Mouse (Mus musculus): Measurements from ENCODE around the gene 4933405L10Rik. TPM values are rescaled to one million over a fixed set of nuclear protein-coding genes. Genes with fewer than 3 reads are reported as not detected.

Gene 4933405L10Rik
- polyA plus RNA-seq, 1 experiment from 2014 or later, result not detected

DNA sequence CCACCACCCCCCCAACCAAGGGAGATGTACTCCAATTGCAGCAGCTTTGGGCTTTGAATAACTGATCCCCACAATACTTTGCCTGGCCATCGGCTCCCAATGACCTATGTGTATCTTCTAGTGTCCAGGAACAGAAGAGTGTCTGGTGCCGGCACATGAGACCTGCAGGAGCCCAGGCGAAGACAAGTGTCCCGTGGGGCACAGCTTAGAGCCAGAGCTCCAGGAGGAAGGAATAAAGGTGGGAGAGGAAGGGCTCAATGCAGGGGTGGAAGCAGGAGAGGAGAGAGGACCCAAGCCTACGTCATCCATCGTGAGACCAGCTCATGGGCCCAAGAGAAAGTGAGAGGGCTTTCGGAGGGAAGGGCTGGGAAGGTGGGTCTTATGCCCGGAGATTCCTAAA lies 1.2 kb downstream of the 4933405L10Rik start:
- TF ChIP-seq CTCF (IDR thresholded peaks at IDR 0.05; ENCODE audit: low read depth), result no peak
- no peak overlapping the region for H3K9ac ChIP-seq
- peaks cover 4% of the 10 kb centered on the region; the same call in 1 of the 2 replicates for H3K4me1 ChIP-seq (ENCODE audit: insufficient read depth)
- H3K9me3 ChIP-seq (ENCODE audit: low read depth, low read length), result no peaks in the 10 kb centered on the region
- WGBS, result 89% methylated on average over 8 of the region's 8 CpGs
- DNase-seq (no peak), ATAC-seq (ENCODE audit: insufficient read depth) (peak; percentile 0; the same call in 1 of the 2 replicates)
- H3K4me3 ChIP-seq (ENCODE audit: low read depth, low read length), result no peak overlapping the region
- no peaks in the 10 kb centered on the region for H3K27me3 ChIP-seq (ENCODE audit: insufficient read depth, low read length)
- H3K4me2 ChIP-seq, result no peak overlapping the region
- no peak overlapping the region for H3K27ac ChIP-seq (ENCODE audit: low read depth)
- peaks cover 9% of the 10 kb centered on the region for H3K36me3 ChIP-seq (ENCODE audit: insufficient read depth)

DNA sequence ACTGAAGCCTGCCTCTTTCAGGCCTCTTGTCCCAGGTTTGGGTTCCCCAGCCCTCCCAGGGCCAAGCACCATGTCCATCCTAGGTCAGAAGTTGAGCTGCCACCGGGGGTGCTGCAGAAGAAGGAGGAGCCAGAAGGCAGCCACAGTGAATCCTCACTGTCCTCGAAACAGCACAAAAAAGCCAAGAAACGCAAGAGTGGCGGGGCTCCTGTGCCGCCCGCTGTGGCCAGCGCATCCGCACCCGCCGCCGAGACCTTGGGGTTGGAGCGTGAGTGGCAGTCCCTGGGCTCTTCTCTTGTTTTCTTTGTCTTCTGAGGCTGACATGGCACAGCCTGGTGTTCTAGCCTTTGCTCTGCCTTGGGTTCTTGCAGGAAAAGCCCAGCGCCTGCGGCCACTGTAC lies 1.9 kb downstream of the 4933405L10Rik start:
- WGBS, result 70% methylated on average over 14 of the region's 14 CpGs
- Histone ChIP-seq H3K36me3 (ENCODE audit: insufficient read depth) (peaks cover 2% of the 10 kb centered on the region; the same call in 1 of the 2 replicates), H3K9ac (no peak overlapping the region), H3K27ac (ENCODE audit: low read depth) (no peak overlapping the region), H3K4me3 (ENCODE audit: low read depth, low read length) (no peak overlapping the region), H3K4me2 (no peak overlapping the region), H3K9me3 (ENCODE audit: low read depth, low read length) (no peaks in the 10 kb centered on the region), H3K4me1 (ENCODE audit: insufficient read depth) (peaks cover 4% of the 10 kb centered on the region; the same call in 1 of the 2 replicates), H3K27me3 (ENCODE audit: insufficient read depth, low read length) (no peaks in the 10 kb centered on the region)
- TF ChIP-seq CTCF (IDR thresholded peaks at IDR 0.05; ENCODE audit: low read depth), result no peak
- ATAC-seq (ENCODE audit: insufficient read depth), result no peak
- DNase-seq, result no peak

DNA sequence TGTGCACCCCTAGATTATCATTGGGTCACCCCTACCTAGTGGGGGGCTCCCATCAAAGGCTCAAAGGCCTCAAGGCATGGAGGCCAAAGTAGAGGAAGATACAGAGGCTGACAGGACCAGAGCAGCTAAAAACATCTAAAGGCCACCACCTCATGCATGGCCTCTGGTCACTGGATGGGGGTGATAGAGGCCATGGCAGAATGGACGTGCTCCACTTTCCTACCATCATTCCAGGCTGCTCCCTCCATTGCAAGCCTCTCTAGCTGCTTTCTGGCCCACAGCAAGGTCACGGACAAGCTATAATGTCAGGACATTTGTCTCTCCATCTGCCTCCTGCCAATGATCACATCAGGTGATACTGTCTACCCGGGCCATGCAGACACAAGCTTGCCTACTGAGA lies 4.8 kb downstream of the 4933405L10Rik start:
- DNase-seq (no peak), ATAC-seq (ENCODE audit: insufficient read depth) (no peak)
- WGBS, result 76% methylated on average over 3 of the region's 3 CpGs
- H3K9me3 ChIP-seq (ENCODE audit: low read depth, low read length), result no peaks in the 10 kb centered on the region
- H3K4me3 ChIP-seq (ENCODE audit: low read depth, low read length), result no peak overlapping the region
- H3K27ac ChIP-seq (ENCODE audit: low read depth), result no peak overlapping the region
- no peak overlapping the region for H3K9ac ChIP-seq
- TF ChIP-seq CTCF (IDR thresholded peaks at IDR 0.05; ENCODE audit: low read depth), result no peak
- no peaks in the 10 kb centered on the region for H3K27me3 ChIP-seq (ENCODE audit: insufficient read depth, low read length)
- H3K4me2 ChIP-seq, result no peak overlapping the region
- H3K36me3 ChIP-seq (ENCODE audit: insufficient read depth), result peaks cover 11% of the 10 kb centered on the region
- peaks cover 1% of the 10 kb centered on the region; the same call in 1 of the 2 replicates for H3K4me1 ChIP-seq (ENCODE audit: insufficient read depth)

DNA sequence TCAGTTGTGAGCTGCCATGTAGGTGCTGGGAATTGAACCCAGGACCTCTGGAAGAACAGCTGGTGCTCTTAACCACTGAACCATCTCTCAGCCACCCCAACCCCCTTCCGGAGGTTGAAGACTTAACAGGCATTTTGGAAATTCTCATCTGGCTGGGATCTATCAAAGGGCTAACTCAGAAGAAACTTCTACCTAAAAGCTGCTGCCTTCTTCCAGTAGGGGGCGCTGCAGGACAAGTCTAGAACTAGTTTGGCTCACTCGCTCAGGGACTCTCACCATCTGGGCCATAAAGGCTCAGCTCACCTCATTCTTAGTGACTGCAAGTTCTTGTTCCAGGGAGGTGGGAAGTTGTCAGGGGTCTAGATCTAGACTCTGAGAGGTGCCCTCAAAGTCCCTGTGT lies 6.7 kb downstream of the 4933405L10Rik start:
- Histone ChIP-seq H3K9ac (no peak overlapping the region), H3K36me3 (ENCODE audit: insufficient read depth) (peaks cover 12% of the 10 kb centered on the region), H3K4me1 (ENCODE audit: insufficient read depth) (no peaks in the 10 kb centered on the region), H3K27me3 (ENCODE audit: insufficient read depth, low read length) (no peaks in the 10 kb centered on the region), H3K27ac (ENCODE audit: low read depth) (no peak overlapping the region), H3K9me3 (ENCODE audit: low read depth, low read length) (no peaks in the 10 kb centered on the region), H3K4me3 (ENCODE audit: low read depth, low read length) (no peak overlapping the region), H3K4me2 (no peak overlapping the region)
- peak; percentile 89 for TF ChIP-seq CTCF (IDR thresholded peaks at IDR 0.05; ENCODE audit: low read depth)
- peak; percentile 53 for ATAC-seq (ENCODE audit: insufficient read depth)
- DNase-seq, result peak; percentile 97
- 3% methylated on average over 3 of the region's 3 CpGs for WGBS

DNA sequence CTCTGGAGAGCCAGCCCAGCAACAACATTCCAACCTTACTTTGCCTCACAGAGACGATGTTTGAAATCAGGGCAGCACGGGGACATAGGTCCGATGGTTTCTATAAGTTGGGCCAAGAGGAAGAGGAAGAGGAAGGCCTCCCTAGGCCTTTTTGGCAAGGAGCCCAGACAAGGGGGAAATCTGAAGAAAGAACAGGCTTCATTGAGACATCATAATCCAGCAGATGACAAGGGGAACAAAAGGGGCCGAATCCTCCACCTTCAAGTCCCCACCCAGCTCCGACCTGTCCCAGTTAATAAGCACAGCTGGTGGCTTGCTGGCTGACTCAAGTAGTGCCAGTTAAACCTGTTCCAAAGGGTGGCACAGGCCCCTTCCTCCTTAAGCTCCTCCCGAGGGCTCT lies 7.6 kb downstream of the 4933405L10Rik start:
- no peak overlapping the region for H3K4me2 ChIP-seq
- TF ChIP-seq CTCF (IDR thresholded peaks at IDR 0.05; ENCODE audit: low read depth), result no peak
- H3K27ac ChIP-seq (ENCODE audit: low read depth), result peak overlapping the region; percentile 54; the same call in 1 of the 2 replicates
- H3K27me3 ChIP-seq (ENCODE audit: insufficient read depth, low read length), result no peaks in the 10 kb centered on the region
- 57% methylated on average over 6 of the region's 6 CpGs for WGBS
- DNase-seq (peak; percentile 71), ATAC-seq (ENCODE audit: insufficient read depth) (no peak)
- H3K9me3 ChIP-seq (ENCODE audit: low read depth, low read length), result no peaks in the 10 kb centered on the region
- no peak overlapping the region for H3K4me3 ChIP-seq (ENCODE audit: low read depth, low read length)
- H3K4me1 ChIP-seq (ENCODE audit: insufficient read depth), result no peaks in the 10 kb centered on the region
- peaks cover 12% of the 10 kb centered on the region for H3K36me3 ChIP-seq (ENCODE audit: insufficient read depth)
- no peak overlapping the region for H3K9ac ChIP-seq

DNA sequence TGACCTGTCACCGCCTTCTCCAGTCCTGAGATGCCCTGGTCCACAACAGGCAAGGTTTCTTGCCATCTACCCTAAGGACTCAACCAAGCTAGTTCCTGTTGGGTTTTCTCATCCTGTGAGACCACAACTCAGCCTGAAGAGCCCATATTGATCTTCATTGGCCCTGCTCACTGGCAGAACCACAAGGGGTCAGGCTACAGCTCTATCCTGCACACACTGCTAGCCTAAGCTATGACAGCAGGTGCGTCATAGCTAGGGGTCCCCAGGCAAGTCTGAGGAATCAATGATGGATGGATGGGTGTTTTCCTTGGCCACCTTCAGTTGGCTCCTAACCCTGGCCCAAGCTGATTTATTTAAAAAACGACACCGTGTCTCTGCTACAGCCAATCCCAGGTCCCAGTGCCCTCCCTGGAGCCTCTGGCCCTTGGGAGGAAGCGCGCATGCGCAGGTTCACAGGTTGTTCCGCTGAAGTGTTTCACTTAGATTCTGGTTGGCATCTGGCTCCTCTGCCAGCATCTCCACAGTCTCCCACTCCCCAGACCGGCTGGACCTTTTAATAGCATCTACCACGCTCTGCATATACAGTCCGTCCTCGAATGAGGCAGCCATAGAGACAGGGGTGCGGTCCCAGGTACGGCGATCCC lies 9.0 kb downstream of the 4933405L10Rik start:
- H3K9me3 ChIP-seq (ENCODE audit: low read depth, low read length), result no peaks in the 10 kb centered on the region
- no peak overlapping the region for H3K4me2 ChIP-seq
- no peak overlapping the region for H3K27ac ChIP-seq (ENCODE audit: low read depth)
- peaks cover 12% of the 10 kb centered on the region for H3K36me3 ChIP-seq (ENCODE audit: insufficient read depth)
- H3K4me3 ChIP-seq (ENCODE audit: low read depth, low read length), result no peak overlapping the region
- no peak for ATAC-seq (ENCODE audit: insufficient read depth)
- no peaks in the 10 kb centered on the region for H3K27me3 ChIP-seq (ENCODE audit: insufficient read depth, low read length)
- H3K9ac ChIP-seq, result no peak overlapping the region
- no peaks in the 10 kb centered on the region for H3K4me1 ChIP-seq (ENCODE audit: insufficient read depth)
- DNase-seq, result no peak
- TF ChIP-seq CTCF (IDR thresholded peaks at IDR 0.05; ENCODE audit: low read depth), result no peak
- 93% methylated on average over 15 of the region's 15 CpGs for WGBS

DNA sequence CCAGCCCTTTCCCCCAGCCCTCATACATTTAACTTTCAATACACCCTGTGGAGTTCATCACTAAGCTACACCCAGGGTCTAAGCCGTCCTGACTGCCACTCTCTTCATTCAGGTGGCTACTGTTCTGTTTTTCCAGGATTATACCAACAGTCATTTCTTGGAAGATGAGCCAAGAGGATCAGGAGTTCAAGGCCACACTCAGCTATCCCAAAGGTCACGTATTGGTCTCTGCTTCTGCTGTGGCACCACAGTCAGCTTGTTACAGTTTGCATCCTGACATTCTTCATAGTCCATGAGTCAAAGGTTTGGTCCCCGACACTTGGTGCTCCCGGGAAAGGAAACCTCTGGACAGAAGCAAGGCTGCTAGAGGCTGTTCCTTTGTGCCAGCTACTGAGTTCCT lies 12.2 kb downstream of the 4933405L10Rik start:
- no peaks in the 10 kb centered on the region for H3K9me3 ChIP-seq (ENCODE audit: low read depth, low read length)
- H3K4me2 ChIP-seq, result no peak overlapping the region
- DNase-seq (no peak), ATAC-seq (ENCODE audit: insufficient read depth) (no peak)
- no peaks in the 10 kb centered on the region for H3K4me1 ChIP-seq (ENCODE audit: insufficient read depth)
- TF ChIP-seq CTCF (IDR thresholded peaks at IDR 0.05; ENCODE audit: low read depth), result no peak
- H3K9ac ChIP-seq, result no peak overlapping the region
- H3K27me3 ChIP-seq (ENCODE audit: insufficient read depth, low read length), result no peaks in the 10 kb centered on the region
- no peak overlapping the region for H3K4me3 ChIP-seq (ENCODE audit: low read depth, low read length)
- 76% methylated on average over 4 of the region's 4 CpGs for WGBS
- H3K27ac ChIP-seq (ENCODE audit: low read depth), result no peak overlapping the region
- H3K36me3 ChIP-seq (ENCODE audit: insufficient read depth), result peaks cover 22% of the 10 kb centered on the region

All from lung, embryonic 14.5 days (tissue).